In the genomic region with DNA sequence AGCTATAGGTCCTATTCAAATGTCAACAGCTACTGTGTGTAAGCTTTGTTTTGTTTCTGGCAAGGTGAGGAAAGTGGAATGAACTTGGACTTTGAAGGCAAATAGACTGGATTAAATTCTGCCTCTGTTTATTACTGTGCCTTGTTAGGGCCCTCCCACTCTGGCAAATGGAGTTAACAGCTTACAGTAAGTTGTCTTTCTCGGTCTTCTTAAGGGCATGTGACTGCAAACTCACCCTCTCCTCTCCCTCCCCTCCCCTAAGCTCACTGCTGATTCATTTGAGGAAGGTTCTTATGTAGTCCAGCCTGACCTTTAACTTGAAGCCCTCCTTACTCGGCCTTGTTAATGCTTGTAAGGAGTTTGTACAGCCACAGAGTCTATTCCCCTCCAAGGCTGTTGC, we compare ENCODE assay signal across 20 mouse cellular contexts.
"Had no signal": no experiment of that assay in that cellular context is flagged by ENCODE, and none has a peak within 500 bp of the region (broad histone marks: within the 10 kb centered on the region; RNA-seq: fewer than 3 reads in every experiment).

No protein-coding gene starts in this region.

- H3K9me3 ChIP-seq: limb, embryonic 10.5 days; limb, embryonic 13.5 days; liver, embryonic 15.5 days; midbrain, embryonic 13.5 days; neural tube, embryonic 12.5 days; neural tube, embryonic 15.5 days; stomach, embryonic 15.5 days had no signal

- DNase-seq: kidney, adult 8-10 months; kidney, postnatal 14 days; kidney, postnatal 4 days; layer of hippocampus, adult 9-11 months; lung, adult 2 months; right cerebral cortex, adult 18-20 months; right cerebral cortex, postnatal 14 days; spleen, adult 18-20 months; thymus, adult 18-20 months; thymus, postnatal 36 days had no signal

- H3K4me3 ChIP-seq: layer of hippocampus, adult 2 months; limb, embryonic 10.5 days; limb, embryonic 13.5 days; liver, embryonic 15.5 days; midbrain, embryonic 13.5 days; neural tube, embryonic 12.5 days; neural tube, embryonic 15.5 days; stomach, embryonic 15.5 days had no signal

- H3K36me3 ChIP-seq: limb, embryonic 10.5 days; limb, embryonic 13.5 days; liver, embryonic 15.5 days; midbrain, embryonic 13.5 days; neural tube, embryonic 12.5 days; neural tube, embryonic 15.5 days; stomach, embryonic 15.5 days had no signal

- H3K27ac ChIP-seq: layer of hippocampus, adult 2 months; limb, embryonic 10.5 days; limb, embryonic 13.5 days; liver, embryonic 15.5 days; midbrain, embryonic 13.5 days; neural tube, embryonic 12.5 days; neural tube, embryonic 15.5 days; stomach, embryonic 15.5 days had no signal

- H3K4me2 ChIP-seq: limb, embryonic 13.5 days; liver, embryonic 11.5 days; liver, embryonic 15.5 days; midbrain, embryonic 13.5 days; neural tube, embryonic 12.5 days; neural tube, embryonic 15.5 days; stomach, embryonic 15.5 days had no signal

- H3K9ac ChIP-seq: limb, embryonic 13.5 days; liver, embryonic 15.5 days; midbrain, embryonic 13.5 days; neural tube, embryonic 12.5 days; neural tube, embryonic 15.5 days; stomach, embryonic 15.5 days had no signal

- H3K27me3 ChIP-seq: limb, embryonic 13.5 days; neural tube, embryonic 15.5 days; stomach, embryonic 15.5 days had no signal

- ATAC-seq: intestine, postnatal 0 days; midbrain, embryonic 13.5 days had no signal
